15 mouse cellular contexts compared by ENCODE assay signal in the genomic region with DNA sequence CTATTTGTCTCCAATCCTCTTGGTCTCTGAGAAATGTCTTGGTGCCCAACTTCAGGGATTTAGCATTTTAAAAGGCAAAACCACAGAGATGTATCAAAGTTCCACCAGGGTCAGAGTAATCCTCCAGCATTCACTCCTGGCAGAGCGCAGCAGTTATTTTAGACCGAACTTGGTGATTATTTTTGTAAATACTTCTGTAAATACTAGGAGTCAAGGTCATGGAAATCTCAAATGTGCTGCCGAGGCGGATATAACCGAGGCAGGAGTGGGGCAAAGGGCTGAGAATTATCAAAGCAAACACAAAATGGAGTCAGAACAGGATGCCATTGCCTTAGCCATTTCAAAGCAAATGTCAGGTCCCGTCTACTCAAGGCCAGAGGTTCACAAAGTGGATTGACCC.
"Had no signal": no experiment of that assay in that cellular context is flagged by ENCODE, and none has a peak within 500 bp of the region (broad histone marks: within the 10 kb centered on the region; RNA-seq: fewer than 3 reads in every experiment).

No protein-coding gene starts in this region.

- H3K4me2 ChIP-seq: liver, embryonic 12.5 days; lung, embryonic 14.5 days; midbrain, embryonic 12.5 days; neural tube, embryonic 12.5 days; stomach, embryonic 15.5 days had no signal

- H3K9me3 ChIP-seq: liver, embryonic 12.5 days; midbrain, embryonic 10.5 days; midbrain, embryonic 12.5 days; neural tube, embryonic 12.5 days; stomach, embryonic 15.5 days had no signal

- DNase-seq: lung, adult 18-20 months; lung, embryonic 14.5 days; lung, postnatal 10 days; lung, postnatal 4 days; midbrain, embryonic 14.5 days; right cerebral cortex, postnatal 14 days; thymus, adult 2 months; thymus, postnatal 36 days had no signal

- H3K36me3 ChIP-seq: liver, embryonic 12.5 days; midbrain, embryonic 10.5 days; midbrain, embryonic 12.5 days; neural tube, embryonic 12.5 days; stomach, embryonic 15.5 days had no signal

- H3K27ac ChIP-seq: liver, embryonic 12.5 days; liver, embryonic 14.5 days; midbrain, embryonic 10.5 days; midbrain, embryonic 12.5 days; neural tube, embryonic 12.5 days; stomach, embryonic 15.5 days; stomach, postnatal 0 days had no signal

- H3K9ac ChIP-seq: liver, embryonic 12.5 days; liver, embryonic 14.5 days; lung, embryonic 14.5 days; midbrain, embryonic 12.5 days; neural tube, embryonic 12.5 days; stomach, embryonic 15.5 days had no signal

- H3K27me3 ChIP-seq: liver, embryonic 12.5 days; neural tube, embryonic 12.5 days; stomach, embryonic 15.5 days had no signal

- ATAC-seq: liver, embryonic 12.5 days had no signal

- H3K4me3 ChIP-seq: liver, embryonic 12.5 days; midbrain, embryonic 10.5 days; midbrain, embryonic 12.5 days; neural tube, embryonic 12.5 days; stomach, embryonic 15.5 days had no signal
